Mouse (Mus musculus) frontal cortex, postnatal 25 days (tissue): ENCODE measurements around the gene Gm3558.
"Not testable (repeated sequence)": the region's sequence is repeated elsewhere in the genome, so short reads cannot be mapped to it uniquely, and the experiment has no call there.

Experiments used
- DNase-seq, 2 experiments: peaks; one replicate each; pipeline ENCODE4 v3.0.0; 2022; ENCODE audit warnings: low spot score in 2 of 2

Gm3558 gene

DNA sequence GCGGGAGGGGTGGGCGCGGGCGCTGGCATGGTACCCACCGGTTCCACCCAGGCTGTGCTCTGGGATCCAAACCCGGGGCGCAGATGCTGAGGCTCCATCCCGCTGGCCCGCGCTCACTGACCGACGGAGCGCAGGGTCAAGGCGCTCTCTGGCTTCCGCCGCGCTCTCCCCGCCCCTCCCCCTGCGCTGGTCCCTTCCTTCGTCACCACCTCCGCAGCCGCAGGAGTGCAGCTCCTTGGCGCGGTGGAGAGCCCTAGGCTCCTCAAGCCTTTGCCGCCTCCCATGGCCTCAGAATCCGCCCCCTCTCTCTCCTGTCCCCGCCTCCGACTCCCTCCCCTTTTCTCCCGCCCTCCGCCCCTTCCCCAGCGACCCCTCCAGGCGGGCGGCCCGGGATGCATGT, at the start of gene Gm3558:
Gm3558 (minus strand) TSS at position 185 of the 400 bp plus-strand sequence.
- not testable (repeated sequence) for DNase-seq

DNA sequence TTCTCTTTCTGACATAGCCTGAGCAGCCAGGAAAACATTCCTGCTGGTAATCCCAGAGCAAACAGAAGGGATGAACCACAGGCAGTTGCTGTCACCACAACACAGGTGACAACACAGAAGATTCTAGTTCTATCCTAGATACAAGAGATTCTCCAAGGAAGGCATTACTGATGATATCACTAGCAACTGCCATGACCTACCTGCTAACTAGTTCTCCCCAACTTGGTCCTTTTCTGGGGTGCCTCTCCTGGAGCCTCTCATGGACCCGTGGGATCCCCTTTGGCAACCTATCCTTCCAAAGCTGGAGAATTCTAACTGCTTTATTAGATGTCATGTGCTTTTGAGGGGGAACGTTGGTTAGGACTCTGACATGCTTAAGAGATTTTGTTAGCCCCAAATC, 27.1 kb upstream of the Gm3558 start, which contains the start of gene Gm10338:
Gm10338 (minus strand) TSS at position 101 of the 400 bp plus-strand sequence.
- not testable (repeated sequence) for DNase-seq

DNA sequence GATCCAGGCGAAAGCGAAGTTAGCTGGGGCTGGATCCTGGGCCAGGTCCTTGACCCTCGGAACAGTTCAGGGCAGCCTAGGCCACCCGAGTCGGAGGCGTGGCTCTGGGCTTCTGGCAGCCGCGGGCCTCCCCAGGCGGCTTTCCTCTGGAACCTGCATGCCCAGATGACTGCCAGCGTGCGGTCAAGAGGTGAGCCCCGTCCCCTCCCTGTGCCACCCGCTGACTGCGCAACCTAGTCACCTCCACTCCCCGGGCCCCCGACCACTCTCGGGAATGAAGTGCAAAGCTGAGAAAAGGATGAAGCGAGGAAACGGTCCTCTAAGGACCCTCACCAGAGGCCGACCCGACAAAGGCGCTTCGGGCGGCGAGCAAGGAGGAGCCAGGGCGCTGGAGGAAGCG, 476 bp downstream of the Gm3558 start:
- not testable (repeated sequence) for DNase-seq

DNA sequence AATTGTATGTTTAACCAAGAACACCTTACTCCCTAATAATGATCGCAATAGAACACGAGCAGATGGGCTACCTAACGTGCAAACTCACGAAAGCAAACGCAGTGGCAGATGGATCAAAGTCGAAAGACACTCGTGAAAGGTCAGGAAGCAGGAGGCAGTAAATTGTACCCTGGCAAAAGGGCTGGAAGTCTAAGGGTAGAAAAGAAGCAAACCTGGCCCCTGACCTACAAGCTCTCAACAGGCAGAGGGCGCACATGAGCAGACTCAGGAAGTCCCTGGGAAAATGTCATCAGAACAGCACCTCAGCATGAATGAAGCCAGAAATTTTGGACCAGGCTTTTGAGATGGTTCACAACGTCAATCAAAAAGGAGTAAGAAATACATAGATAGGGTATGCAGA, 1.1 kb downstream of the Gm3558 start:
- DNase-seq = not testable (repeated sequence)
